Mouse (Mus musculus): ENCODE measurements around the gene Alpk1.

DNA sequence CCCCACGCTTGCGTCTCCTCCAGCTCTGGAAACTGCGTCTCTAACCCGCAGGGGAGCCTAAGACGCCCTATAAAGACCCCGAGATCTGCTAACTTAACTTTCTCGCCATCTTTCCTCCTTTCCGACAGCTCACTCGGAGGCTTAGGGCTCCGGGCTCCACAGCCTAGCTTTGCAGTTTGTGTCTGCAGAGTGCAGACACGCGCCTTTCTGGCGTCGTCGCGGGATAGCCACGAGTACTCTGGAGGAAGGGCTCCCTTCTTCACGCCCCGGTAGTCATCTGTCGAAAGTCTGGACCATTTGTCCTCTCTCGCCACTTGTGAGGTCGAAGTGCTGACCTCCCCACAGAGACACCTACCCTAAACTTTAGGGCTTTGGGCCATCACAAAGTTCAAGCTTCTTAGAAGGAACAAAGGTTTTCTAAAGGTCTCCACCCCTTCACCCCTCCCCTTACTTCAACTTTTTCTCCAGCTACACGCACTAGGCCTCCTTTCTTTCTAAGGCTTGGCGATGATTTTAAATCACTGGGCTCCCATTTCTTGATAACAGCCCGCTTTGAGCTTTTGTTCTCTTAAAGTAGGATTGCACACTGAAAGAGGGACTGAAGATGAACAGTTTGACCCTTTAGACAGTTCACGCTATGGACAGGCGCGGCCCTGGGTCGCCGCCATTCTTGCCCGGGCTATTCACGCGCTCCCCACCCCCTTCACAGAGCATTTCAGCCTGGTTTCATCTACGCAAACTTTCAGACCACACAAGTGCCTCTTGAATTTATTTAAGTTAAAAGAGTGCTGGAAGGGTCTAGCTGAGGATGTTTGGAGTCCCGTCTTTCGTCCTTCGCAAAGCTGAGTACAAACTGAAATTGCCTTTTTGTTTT lies 151.8 kb downstream of the Alpk1 start:
- no peak for TF ChIP-seq CTCF (IDR thresholded peaks at IDR 0.05; ENCODE audit: control insufficient read depth, insufficient read depth, low read length)
- TF ChIP-seq POLR2A (IDR thresholded peaks at IDR 0.05; ENCODE audit: borderline replicate concordance, control insufficient read depth, low read depth, low read length): no peak

All from bone marrow, adult 2 months (tissue).